Mouse (Mus musculus): ENCODE measurements around the gene Sympk.

DNA sequence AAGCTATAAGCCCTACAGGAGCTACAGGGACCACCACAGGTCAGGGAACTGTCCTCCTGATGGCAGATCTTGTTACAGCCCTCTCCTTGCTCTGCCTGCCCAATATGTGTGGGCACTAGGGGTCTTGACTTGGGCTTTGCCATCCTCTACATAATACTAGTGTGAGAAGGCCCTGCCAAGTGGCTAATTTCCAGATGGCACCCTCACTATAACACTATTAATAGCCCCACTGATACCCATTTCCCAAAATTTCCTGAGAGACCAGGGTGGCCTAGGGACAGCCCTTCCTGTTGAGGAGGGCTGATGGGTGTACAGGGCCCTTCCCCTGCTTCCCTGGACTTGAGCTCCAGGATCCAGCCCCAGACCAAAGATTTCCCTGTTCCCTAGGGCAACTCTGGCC is 73.7 kb downstream of the Sympk start:
- TF ChIP-seq CTCF (IDR thresholded peaks at IDR 0.05) (no peak), EP300 (IDR thresholded peaks at IDR 0.05) (no peak)

All from lung, postnatal 0 days (tissue).